In the genomic region with DNA sequence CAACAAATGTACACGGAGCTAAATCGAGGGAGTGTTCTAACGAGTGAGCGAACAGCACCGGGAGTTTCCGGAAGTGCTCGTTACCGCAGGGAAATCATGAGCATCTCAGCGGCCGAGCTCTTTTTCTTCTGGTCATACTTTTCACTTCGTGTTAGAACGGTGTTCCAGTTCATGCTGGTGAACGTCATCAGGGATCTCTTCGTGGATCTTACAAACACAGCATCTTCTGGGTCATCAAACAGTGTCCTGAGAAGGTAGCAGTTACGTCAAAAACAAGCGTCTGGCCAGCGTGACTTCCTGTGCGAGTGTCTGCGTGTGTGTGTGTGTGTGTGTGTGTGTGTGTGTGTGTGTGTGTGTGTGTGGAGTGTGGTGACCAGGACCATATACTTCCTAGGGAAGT, we compare ENCODE assay signal across 9 mouse cellular contexts. TPM values are rescaled to one million over a fixed set of nuclear protein-coding genes. Genes with fewer than 3 reads are reported as not detected.
DNase-seq lines count a peak whose midpoint lies in the region; ATAC-seq and TF ChIP-seq lines count a peak whose summit lies in the region.
"Had no signal": no experiment of that assay in that cellular context is flagged by ENCODE, and none has a peak within 500 bp of the region (broad histone marks: within the 10 kb centered on the region; RNA-seq: fewer than 3 reads in every experiment).

No protein-coding gene starts in this region.

- no peaks in the 10 kb centered on the region for H3K4me1 ChIP-seq in kidney, adult 2 months (ENCODE audit: control insufficient read depth, insufficient read depth, low read length)
- H3K4me1 ChIP-seq in kidney, embryonic 14.5 days (ENCODE audit: control insufficient read depth, insufficient read depth, low read length): no peaks in the 10 kb centered on the region; the same call in 1 of the 2 replicates
- H3K4me1 ChIP-seq in thymus, adult 2 months (replicated peaks; ENCODE audit: control insufficient read depth, insufficient read depth, low read length): peaks cover 3% of the 10 kb centered on the region; the same call in 1 of the 2 replicates
- H3K4me1 ChIP-seq: liver, embryonic 12.5 days had no signal

- no peak overlapping the region for H3K27ac ChIP-seq in kidney, adult 2 months (ENCODE audit: insufficient read depth, low read depth, low read length)
- H3K27ac ChIP-seq in kidney, embryonic 14.5 days (ENCODE audit: low read depth, low read length): no peak overlapping the region
- no peak overlapping the region for H3K27ac ChIP-seq in thymus, adult 2 months (ENCODE audit: control insufficient read depth, insufficient read depth, low read length)
- H3K27ac ChIP-seq: liver, embryonic 12.5 days had no signal

- H3K4me2 ChIP-seq in kidney, embryonic 14.5 days (replicated peaks; ENCODE audit: low read depth, low read length): no peak overlapping the region

- 53% methylated on average over 19 of the region's 19 CpGs for WGBS in kidney, adult 2 months
- 81% methylated on average over 19 of the region's 19 CpGs for WGBS in kidney, embryonic 14.5 days
- WGBS in thymus, adult 2 months: 84% methylated on average over 19 of the region's 19 CpGs

- DNase-seq in kidney, adult 2 months: no peak
- peak; percentile 14 to 25 for DNase-seq in cerebellum, postnatal 14 days
- peak; percentile 27 to 31 for DNase-seq in layer of hippocampus, adult 8-10 months (ENCODE audit: low spot score in 2 of 2)
- peak; percentile 23 for DNase-seq in retina, postnatal 7 days (ENCODE audit: low read depth, low spot score)
- DNase-seq in adrenal gland, postnatal 14 days: no peak
- no peak for DNase-seq in thymus, adult 2 months

- no peak for TF ChIP-seq POLR2A in kidney, adult 2 months (IDR thresholded peaks at IDR 0.05; ENCODE audit: low read depth, low read length)
- TF ChIP-seq POLR2A in thymus, adult 2 months (IDR thresholded peaks at IDR 0.05; ENCODE audit: control insufficient read depth, extremely low read depth, insufficient read depth, low read length, poor library complexity): no peak

- H3K36me3 ChIP-seq in kidney, adult 2 months (ENCODE audit: control insufficient read depth, insufficient read depth, low read length): no peaks in the 10 kb centered on the region
- no peaks in the 10 kb centered on the region for H3K36me3 ChIP-seq in kidney, embryonic 14.5 days (ENCODE audit: control insufficient read depth, insufficient read depth, low read length)
- H3K36me3 ChIP-seq in thymus, adult 2 months (ENCODE audit: control insufficient read depth, insufficient read depth, low read length): no peaks in the 10 kb centered on the region
- H3K36me3 ChIP-seq: liver, embryonic 12.5 days had no signal

- ATAC-seq in kidney, embryonic 14.5 days (ENCODE audit: low FRiP score, low TSS enrichment): no peak
- ATAC-seq: liver, embryonic 12.5 days had no signal

- TF ChIP-seq CTCF in kidney, adult 2 months (conservative IDR thresholded peaks at IDR 0.05; ENCODE audit: insufficient read depth, insufficient read length, low read depth, low read length): no peak
- no peak for TF ChIP-seq CTCF in thymus, adult 2 months (IDR thresholded peaks at IDR 0.05; ENCODE audit: borderline replicate concordance, control insufficient read depth, extremely low read depth, insufficient read depth, low read length, poor library complexity)

- no peak overlapping the region for H3K9ac ChIP-seq in kidney, embryonic 14.5 days (ENCODE audit: low read depth, low read length)
- H3K9ac ChIP-seq: liver, embryonic 12.5 days had no signal

- no peaks in the 10 kb centered on the region for H3K27me3 ChIP-seq in kidney, adult 2 months (replicated peaks; ENCODE audit: control insufficient read depth, insufficient read depth, low read length)
- no peaks in the 10 kb centered on the region for H3K27me3 ChIP-seq in kidney, embryonic 14.5 days (ENCODE audit: control insufficient read depth, insufficient read depth, low read length)
- H3K27me3 ChIP-seq in thymus, adult 2 months (ENCODE audit: control insufficient read depth, insufficient read depth, low read length): no peaks in the 10 kb centered on the region
- H3K27me3 ChIP-seq: liver, embryonic 12.5 days had no signal

- H3K4me3 ChIP-seq in kidney, adult 2 months (ENCODE audit: insufficient read depth, low read depth, low read length): peak overlapping the region; percentile 29
- no peak overlapping the region for H3K4me3 ChIP-seq in kidney, embryonic 14.5 days (ENCODE audit: low read length)
- no peak overlapping the region for H3K4me3 ChIP-seq in thymus, adult 2 months (ENCODE audit: control insufficient read depth, insufficient read depth, low read length)
- H3K4me3 ChIP-seq: liver, embryonic 12.5 days had no signal

- H3K9me3 ChIP-seq in kidney, embryonic 14.5 days (ENCODE audit: control insufficient read depth, low read length): no peaks in the 10 kb centered on the region
- H3K9me3 ChIP-seq: liver, embryonic 12.5 days had no signal

RNA-seq across cellular contexts. Expression of gene Lrrc72, which starts 44.7 kb away (rescaled TPM):
- polyA plus RNA-seq in kidney, adult 2 months (2012; rRNA removed): not detected in 2 replicates
- not detected in 2 replicates for polyA plus RNA-seq in kidney, embryonic 14.5 days (2014; fragmentation: Nextera tagmentation; extraction: Ambion mirVana)
- total RNA-seq in layer of hippocampus, adult 8-10 months (2022): not detected
- not detected in 2 replicates for total RNA-seq in adrenal gland, postnatal 14 days (2021)
- not detected in 2 replicates for polyA plus RNA-seq in thymus, adult 2 months (2012; rRNA removed)
- total RNA-seq: gastrocnemius, adult 18-20 months had no signal
- polyA plus RNA-seq: liver, embryonic 12.5 days had no signal

RNA-seq across cellular contexts. Expression of gene Bzw2, which starts 50.6 kb away (rescaled TPM):
- polyA plus RNA-seq in kidney, adult 2 months (2012; rRNA removed): 9.6 and 10.1 TPM in 2 replicates
- polyA plus RNA-seq in kidney, embryonic 14.5 days (2014; fragmentation: Nextera tagmentation; extraction: Ambion mirVana): 243 and 256 TPM in 2 replicates
- 10 to 100 TPM; 50.8 to 60.5 (median 56.9) TPM for total RNA-seq in layer of hippocampus, adult 8-10 months (2022)
- 33.4 and 43.9 TPM in 2 replicates for total RNA-seq in adrenal gland, postnatal 14 days (2021)
- 34.0 and 36.7 TPM in 2 replicates for polyA plus RNA-seq in thymus, adult 2 months (2012; rRNA removed)

RNA-seq across cellular contexts. Expression of gene Ankmy2, which starts 51.5 kb away (rescaled TPM):
- 13.5 and 16.9 TPM in 2 replicates for polyA plus RNA-seq in kidney, adult 2 months (2012; rRNA removed)
- polyA plus RNA-seq in kidney, embryonic 14.5 days (2014; fragmentation: Nextera tagmentation; extraction: Ambion mirVana): 29.0 and 36.4 TPM in 2 replicates
- 10 to 100 TPM; 49.3 to 59.4 (median 54.0) TPM for total RNA-seq in layer of hippocampus, adult 8-10 months (2022)
- total RNA-seq in adrenal gland, postnatal 14 days (2021): 28.4 and 32.3 TPM in 2 replicates
- polyA plus RNA-seq in thymus, adult 2 months (2012; rRNA removed): 7.4 and 7.6 TPM in 2 replicates

Comparison
In these comparisons a context has a peak if more than half of its experiments do, and no peak if none do; other contexts are left out.
1. DNase-seq: peak in cerebellum, postnatal 14 days (2 of 2), layer of hippocampus, adult 8-10 months (2 of 2) and retina, postnatal 7 days (single experiment); none in kidney, adult 2 months (single experiment), adrenal gland, postnatal 14 days (single experiment) and thymus, adult 2 months (single experiment).